Mouse (Mus musculus) liver, embryonic 14.5 days (tissue): ENCODE data around the gene Prkx.

Experiments
- CTCF ChIP-seq: IDR thresholded peaks from 2 replicates; pipeline ENCODE4 v1.5.1; 2016; ENCODE audit warnings: antibody characterized with exemption, low read depth, control low read depth
- EP300 ChIP-seq: IDR thresholded peaks from 2 replicates; pipeline ENCODE4 v1.6.1; 2016; ENCODE audit warnings: antibody characterized with exemption, low read depth

DNA sequence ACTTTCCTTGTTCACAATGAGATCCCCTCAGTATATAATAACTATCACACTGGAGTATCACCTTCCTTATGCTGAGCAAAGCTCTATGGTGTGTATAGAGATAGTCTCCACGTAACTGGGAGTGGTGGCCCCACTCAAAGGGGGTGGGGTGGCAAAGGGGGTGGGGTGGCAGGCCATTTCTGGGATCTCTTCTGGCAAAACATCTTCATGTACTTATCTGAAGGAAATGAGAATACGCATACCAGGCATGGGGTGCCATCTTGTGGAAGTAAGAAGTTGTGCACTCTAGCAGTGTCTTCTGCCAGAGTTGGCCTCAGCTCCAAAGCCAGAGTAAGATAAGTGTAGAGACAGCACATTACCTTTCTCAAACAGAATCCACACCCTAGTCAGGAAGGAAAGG, 75.8 kb downstream of the Prkx start:
- TF ChIP-seq CTCF = peak; percentile 55
- no peak for TF ChIP-seq EP300
